Mouse (Mus musculus): ENCODE data around the gene Gm44511. TPM values are rescaled to one million over a fixed set of nuclear protein-coding genes. Genes with fewer than 3 reads are reported as not detected.

Gene Gm44511
- not detected for total RNA-seq (2021)
- long read RNA-seq, experiment 1, partial matches to known transcripts = 0 of 4 reads
- long read RNA-seq, experiment 1, other reads (novel, unspliced or antisense) = 4 of 4 reads
- long read RNA-seq, experiment 2, partial matches to known transcripts = 0 of 4 reads
- long read RNA-seq, experiment 2, other reads (novel, unspliced or antisense) = 4 of 4 reads

GRCm38 (mm10) chr6:128826132-128826531, at the start of gene Gm44511, which contains the start of gene Klrb1b:
Gene Gm44511, minus strand, starts transcription at chr6:128826315.
Gene Klrb1b, minus strand, starts transcription at chr6:128826331.
- no peak for DNase-seq

DNA sequence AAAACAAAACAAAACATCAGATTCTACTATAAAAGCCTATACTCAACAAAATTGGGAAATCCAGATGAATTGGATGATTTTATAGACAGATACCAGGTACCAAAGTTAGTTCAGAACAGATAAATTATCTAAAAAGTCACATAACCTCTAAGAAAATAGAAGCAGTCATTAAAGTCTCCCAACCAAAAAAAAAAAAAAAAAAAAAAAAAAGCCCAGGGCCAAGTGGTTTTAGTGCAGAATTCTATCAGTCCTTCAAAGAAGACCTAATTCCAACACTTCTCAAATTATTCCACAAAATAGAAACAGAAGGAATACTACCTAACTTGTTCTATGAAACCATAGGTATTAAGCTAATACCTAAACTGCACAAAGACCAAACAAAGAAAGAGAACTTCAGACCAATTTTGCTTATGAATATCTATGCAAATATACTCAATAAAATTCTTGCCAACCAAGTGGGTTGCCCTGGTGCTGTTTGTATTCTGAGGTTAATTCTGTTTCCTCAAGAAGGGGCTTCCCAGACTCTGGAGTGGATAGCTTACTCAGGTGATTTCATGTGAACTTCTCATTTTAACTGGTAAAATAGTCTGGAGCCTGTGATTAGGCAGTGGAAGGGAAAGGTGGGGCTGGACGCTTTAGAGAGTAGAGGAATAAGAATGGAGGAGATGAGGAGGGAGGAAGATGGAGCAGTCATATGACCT, 45.9 kb upstream of the Gm44511 start:
- intact Hi-C loops (cut with DNase I; ENCODE audit: low total_unique reads) = no loop called here
- DNase-seq = no peak

More at GRCm38 (mm10) chr6:128826132-128826531, at the start of gene Gm44511, which contains the start of gene Klrb1b:
- intact Hi-C loops (cut with DNase I; ENCODE audit: low total_unique reads) = no loop called here

DNA sequence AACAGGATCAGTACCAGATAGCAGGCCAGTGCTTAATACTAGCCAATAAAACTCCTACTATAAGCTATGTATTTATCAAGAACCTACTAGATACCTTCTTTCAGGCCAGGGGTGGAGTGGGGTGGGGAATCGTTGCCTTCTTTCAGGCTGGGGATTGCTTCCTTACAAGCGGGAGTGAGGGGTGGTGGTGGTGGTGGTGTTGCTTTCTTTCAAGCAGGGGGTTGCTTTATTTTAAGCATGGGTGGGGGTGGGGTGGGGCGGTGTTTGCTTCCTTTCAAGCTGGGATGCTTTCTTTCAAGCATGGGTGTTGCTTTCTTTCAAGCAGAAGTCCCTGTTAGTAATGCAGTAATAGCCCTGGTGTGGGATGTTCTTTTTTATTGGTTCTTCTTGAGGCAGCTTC, 42.7 kb upstream of the Gm44511 start:
- no peak for DNase-seq
- intact Hi-C loops (cut with DNase I; ENCODE audit: low total_unique reads) = no loop called here

GRCm38 (mm10) chr6:128857976-128858375, 31.9 kb upstream of the Gm44511 start:
- no peak for DNase-seq
- intact Hi-C loops (cut with DNase I; ENCODE audit: low total_unique reads) = loop anchor here (10.0 kb wide), 1 partner anchor 507 kb away; no protein-coding TSS in a partner anchor

DNA sequence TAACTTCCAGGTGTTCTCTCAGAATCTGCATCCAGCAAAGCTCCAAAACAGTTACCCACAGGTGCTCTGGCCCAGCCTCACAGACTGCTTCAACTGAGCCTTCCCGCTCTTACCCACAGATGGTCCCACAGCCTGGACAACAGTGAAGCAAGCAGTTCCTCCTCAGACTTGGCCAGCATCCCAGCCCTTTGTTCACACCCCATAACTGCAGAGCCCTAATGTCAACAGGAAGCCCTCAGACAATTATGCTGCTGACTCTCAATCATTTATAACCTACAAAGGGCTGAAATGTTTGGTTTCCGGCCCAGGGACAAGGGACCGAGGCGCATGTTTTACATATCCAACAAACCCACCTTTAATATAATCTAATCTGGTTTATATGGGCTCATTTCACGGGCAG, 30.1 kb upstream of the Gm44511 start:
- intact Hi-C loops (cut with DNase I; ENCODE audit: low total_unique reads) = loop anchor here (10.0 kb wide), 1 partner anchor 509 kb away; no protein-coding TSS in a partner anchor
- peak; percentile 69 for DNase-seq

DNA sequence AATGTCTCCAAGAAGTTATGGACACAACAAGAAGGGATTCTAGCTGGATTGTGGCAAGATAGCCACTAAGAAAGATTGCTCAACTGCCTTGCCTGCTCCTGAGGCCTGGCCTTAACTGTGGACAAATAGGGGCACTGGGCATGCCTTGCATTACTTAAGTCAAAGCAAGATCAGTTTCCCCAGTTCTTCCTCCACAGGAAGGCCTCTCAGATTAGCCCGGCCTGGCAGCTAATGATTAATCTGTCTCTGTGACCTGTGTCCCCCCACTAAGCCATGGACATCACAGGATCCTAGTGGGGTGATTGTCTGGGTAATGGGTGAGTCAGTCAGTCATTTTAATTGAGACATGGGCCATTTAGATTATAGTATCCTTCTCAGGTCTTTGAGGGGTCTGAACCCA, 29.4 kb upstream of the Gm44511 start:
- intact Hi-C loops (cut with DNase I; ENCODE audit: low total_unique reads) = loop anchor here (10.0 kb wide), 1 partner anchor 509 kb away; no protein-coding TSS in a partner anchor
- DNase-seq = no peak

GRCm38 (mm10) chr6:128854895-128855294, 28.8 kb upstream of the Gm44511 start:
- no peak for DNase-seq
- intact Hi-C loops (cut with DNase I; ENCODE audit: low total_unique reads) = loop anchor here (5.0 to 10.0 kb wide), 3 partner anchors 212 to 510 kb away; no protein-coding TSS in a partner anchor

GRCm38 (mm10) chr6:128854024-128854820, 28.1 kb upstream of the Gm44511 start:
- DNase-seq = peak; percentile 31
- intact Hi-C loops (cut with DNase I; ENCODE audit: low total_unique reads) = loop anchor here (5.0 to 10.0 kb wide), 3 partner anchors 213 to 511 kb away; no protein-coding TSS in a partner anchor

DNA sequence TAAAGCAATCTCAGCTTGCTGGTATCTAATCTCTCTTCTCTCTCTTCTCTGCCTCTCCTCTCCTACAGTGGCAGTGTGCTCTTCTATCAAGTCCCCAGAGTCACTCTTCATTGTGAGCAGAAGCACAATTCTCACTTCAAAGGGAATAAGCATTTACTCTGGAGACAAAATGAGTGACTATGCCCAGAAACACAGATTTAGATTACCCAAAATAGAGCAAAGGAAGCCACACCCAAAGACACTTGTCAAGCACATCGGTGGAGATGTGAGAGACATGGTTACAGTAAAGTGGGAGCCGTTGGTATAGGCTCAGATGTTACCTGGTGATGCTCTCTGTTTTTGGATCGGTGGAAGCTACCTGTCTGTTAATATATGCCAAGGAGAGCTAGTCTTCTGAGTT, 26.7 kb upstream of the Gm44511 start:
- intact Hi-C loops (cut with DNase I; ENCODE audit: low total_unique reads) = loop anchor here (5.0 to 10.0 kb wide), 3 partner anchors 215 to 512 kb away; no protein-coding TSS in a partner anchor
- no peak for DNase-seq

DNA sequence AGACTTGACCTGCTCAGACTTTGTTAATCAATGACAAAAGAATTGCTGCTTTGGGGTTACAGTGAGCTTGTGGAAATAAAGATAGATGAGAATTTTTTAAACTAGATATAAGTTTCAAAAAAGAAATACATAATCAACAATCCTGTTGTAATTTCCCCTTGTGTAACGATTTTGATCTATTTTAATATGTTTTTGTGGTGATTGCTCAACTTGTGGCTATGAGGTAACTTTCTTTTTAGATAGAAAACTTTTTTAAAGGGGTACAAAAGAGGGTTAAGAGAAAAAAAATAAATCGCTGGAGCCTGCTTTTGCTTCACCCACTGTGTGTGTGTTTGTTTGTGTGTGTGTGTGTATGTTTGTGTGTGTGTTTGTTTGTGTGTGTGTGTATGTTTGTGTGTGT, 25.0 kb upstream of the Gm44511 start:
- intact Hi-C loops (cut with DNase I; ENCODE audit: low total_unique reads) = loop anchor here (5.0 to 10.0 kb wide), 3 partner anchors 216 to 514 kb away; no protein-coding TSS in a partner anchor
- DNase-seq = no peak

GRCm38 (mm10) chr6:128850671-128851070, 24.6 kb upstream of the Gm44511 start:
- no peak for DNase-seq
- intact Hi-C loops (cut with DNase I; ENCODE audit: low total_unique reads) = loop anchor here (5.0 to 10.0 kb wide), 3 partner anchors 217 to 514 kb away; no protein-coding TSS in a partner anchor

- intact Hi-C loops (cut with DNase I; ENCODE audit: low total_unique reads) = loop anchor here (5.0 to 10.0 kb wide), 4 partner anchors 217 to 515 kb away; no protein-coding TSS in a partner anchor
- DNase-seq = peak; percentile 26
Observed at GRCm38 (mm10) chr6:128849902-128850301, 23.8 kb upstream of the Gm44511 start.

GRCm38 (mm10) chr6:128847401-128847800, 21.3 kb upstream of the Gm44511 start:
- intact Hi-C loops (cut with DNase I; ENCODE audit: low total_unique reads) = loop anchor here (5.0 kb wide), 1 partner anchor 400 kb away; no protein-coding TSS in a partner anchor
- no peak for DNase-seq

- no peak for DNase-seq
- intact Hi-C loops (cut with DNase I; ENCODE audit: low total_unique reads) = loop anchor here (5.0 kb wide), 1 partner anchor 401 kb away; no protein-coding TSS in a partner anchor
Observed at GRCm38 (mm10) chr6:128845998-128846542, 20.0 kb upstream of the Gm44511 start.

- intact Hi-C loops (cut with DNase I; ENCODE audit: low total_unique reads) = loop anchor here (5.0 kb wide), 1 partner anchor 402 kb away; no protein-coding TSS in a partner anchor
Observed at GRCm38 (mm10) chr6:128845319-128845979, 19.3 kb upstream of the Gm44511 start.

GRCm38 (mm10) chr6:128844586-128845080, 18.5 kb upstream of the Gm44511 start:
- DNase-seq = no peak

More at GRCm38 (mm10) chr6:128845319-128845979, 19.3 kb upstream of the Gm44511 start:
- peak; percentile 88 for DNase-seq

GRCm38 (mm10) chr6:128844131-128844530, 18.0 kb upstream of the Gm44511 start:
- intact Hi-C loops (cut with DNase I; ENCODE audit: low total_unique reads) = loop anchor here (5.0 kb wide), 1 partner anchor 37 kb away; no protein-coding TSS in a partner anchor
- peak; percentile 11 for DNase-seq

More at GRCm38 (mm10) chr6:128844586-128845080, 18.5 kb upstream of the Gm44511 start:
- intact Hi-C loops (cut with DNase I; ENCODE audit: low total_unique reads) = loop anchor here (5.0 kb wide), 2 partner anchors 37 to 403 kb away; no protein-coding TSS in a partner anchor

DNA sequence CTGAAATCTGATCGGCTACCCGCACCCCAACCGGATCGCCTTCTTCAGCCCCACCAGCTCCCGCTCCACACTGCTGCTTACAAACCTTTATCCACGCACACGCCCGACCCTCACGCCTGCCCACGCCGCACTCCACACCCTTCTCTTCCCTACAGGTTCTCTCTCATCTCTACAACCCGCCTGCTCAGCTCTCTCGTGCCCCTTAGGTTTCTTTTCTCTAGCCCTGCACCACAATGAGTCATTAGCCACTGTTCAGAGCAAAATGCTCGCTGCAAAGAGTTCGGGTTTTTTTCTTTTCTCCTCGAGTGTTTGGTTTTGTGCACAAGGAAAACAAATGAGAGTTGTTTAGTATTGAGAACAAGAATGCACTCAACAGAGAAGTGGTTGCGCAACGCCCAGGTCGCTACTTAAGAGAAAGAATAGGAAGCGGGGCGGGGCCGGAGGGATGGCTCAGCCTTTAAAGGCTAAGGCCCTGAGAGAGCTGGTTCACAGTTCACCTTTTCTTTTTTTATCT, 17.4 kb upstream of the Gm44511 start:
- DNase-seq = peak; percentile 59
- intact Hi-C loops (cut with DNase I; ENCODE audit: low total_unique reads) = loop anchor here (5.0 kb wide), 1 partner anchor 36 kb away; no protein-coding TSS in a partner anchor
